Mouse (Mus musculus): ENCODE measurements around the gene Cdc40.
"Not testable (repeated sequence)": the region's sequence is repeated elsewhere in the genome, so short reads cannot be mapped to it uniquely, and the experiment has no call there.

Gene Cdc40

GRCm38 (mm10) chr10:40857599-40857998 is 25.5 kb downstream of the Cdc40 start:
- peak; percentile 84 to 91 for DNase-seq

GRCm38 (mm10) chr10:40856703-40857102 is 26.4 kb downstream of the Cdc40 start:
- DNase-seq = peak; percentile 40 to 43

GRCm38 (mm10) chr10:40855616-40856015 is 27.5 kb downstream of the Cdc40 start:
- no peak for DNase-seq

GRCm38 (mm10) chr10:40851138-40851537 is 32.0 kb downstream of the Cdc40 start:
- no peak for DNase-seq

GRCm38 (mm10) chr10:40850644-40851043 is 32.5 kb downstream of the Cdc40 start:
- no peak for DNase-seq

- DNase-seq = peak; percentile 88
Measured at GRCm38 (mm10) chr10:40847176-40847874, 35.8 kb downstream of the Cdc40 start.

GRCm38 (mm10) chr10:40845626-40846025 is 37.5 kb downstream of the Cdc40 start:
- peak; percentile 76 to 78 for DNase-seq

- DNase-seq = no peak
Measured at GRCm38 (mm10) chr10:40844546-40844945, 38.6 kb downstream of the Cdc40 start.

GRCm38 (mm10) chr10:40843841-40844240 is 39.3 kb downstream of the Cdc40 start:
- DNase-seq = no peak

- DNase-seq = peak in 1 of 2 experiments; percentile 40
Measured at GRCm38 (mm10) chr10:40840086-40840485, 43.0 kb downstream of the Cdc40 start.

GRCm38 (mm10) chr10:40831267-40831666 is 51.8 kb downstream of the Cdc40 start:
- DNase-seq = no peak

- DNase-seq = no peak
Measured at GRCm38 (mm10) chr10:40830312-40830711, 52.8 kb downstream of the Cdc40 start.

- no peak for DNase-seq
Measured at GRCm38 (mm10) chr10:40827706-40828105, 55.4 kb downstream of the Cdc40 start.

- DNase-seq = no peak
Measured at GRCm38 (mm10) chr10:40825952-40826351, 57.2 kb downstream of the Cdc40 start.

GRCm38 (mm10) chr10:40816471-40816870 is 66.6 kb downstream of the Cdc40 start:
- no peak for DNase-seq

GRCm38 (mm10) chr10:40813627-40814026 is 69.5 kb downstream of the Cdc40 start:
- no peak for DNase-seq

GRCm38 (mm10) chr10:40809411-40809910 is 73.7 kb downstream of the Cdc40 start:
- DNase-seq = not testable (repeated sequence)

GRCm38 (mm10) chr10:40806221-40806620 is 76.9 kb downstream of the Cdc40 start:
- no peak for DNase-seq

GRCm38 (mm10) chr10:40805221-40805620 is 77.9 kb downstream of the Cdc40 start:
- DNase-seq = no peak

GRCm38 (mm10) chr10:40792115-40792514 is 91.0 kb downstream of the Cdc40 start:
- DNase-seq = no peak

- no peak for DNase-seq
Measured at GRCm38 (mm10) chr10:40790406-40790805, 92.7 kb downstream of the Cdc40 start.
